Mouse (Mus musculus): ENCODE measurements around the gene Rin1.

DNA sequence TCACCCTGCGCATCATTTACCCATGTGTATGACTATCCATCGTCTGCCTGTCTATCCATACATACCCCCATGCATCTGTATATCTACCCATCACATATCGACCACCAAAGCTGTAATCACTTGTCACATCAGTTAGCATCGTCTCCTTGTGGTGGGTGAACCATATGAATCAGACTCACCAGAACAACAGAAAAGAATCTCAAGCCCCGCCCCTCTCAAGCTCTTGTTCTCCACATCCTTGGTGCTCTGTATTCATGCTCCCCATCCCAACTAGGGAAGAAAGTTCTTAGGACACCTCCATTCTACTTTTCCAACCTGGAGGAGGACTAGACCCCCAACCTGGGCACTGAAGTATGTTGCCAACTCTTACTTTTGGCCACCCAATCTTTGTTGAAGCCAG lies 11.8 kb downstream of the Rin1 start:
- TF ChIP-seq CTCF (IDR thresholded peaks at IDR 0.05; ENCODE audit: borderline replicate concordance, insufficient read depth, low read length) = no peak
- no peak; the same call in 1 of the 2 replicates for TF ChIP-seq POLR2A (IDR thresholded peaks at IDR 0.05; ENCODE audit: low read depth, low read length)

Data from embryonic fibroblast, embryonic 13.5 days (primary cell).